Mouse (Mus musculus) midbrain, postnatal 0 days (tissue): ENCODE results near the gene Raver2. TPM values are rescaled to one million over a fixed set of nuclear protein-coding genes. Genes with fewer than 3 reads are reported as not detected.

ENCODE experiments used
- ATAC-seq: fragments of 200-750 bp; cut with Nextera tagmentation; 2 replicates; pipeline ENCODE4 v1.8.0; 2017; ENCODE audit warnings: moderate number of reproducible peaks, mild to moderate bottlenecking, moderate TSS enrichment, moderate library complexity; ENCODE audit not compliant: low FRiP score
- DNase-seq: peaks from one replicate; pipeline ENCODE4 v3.0.0-alpha.2; 2015; ENCODE audit warnings: low spot score
- H3K27ac ChIP-seq: fragments of 300-500 bp; sonication (generic); 2 replicates; pipeline ENCODE4 v1.5.1; 2014; ENCODE audit warnings: low read depth, mild to moderate bottlenecking, low read length, mixed read lengths
- H3K27me3 ChIP-seq: fragments of 300-500 bp; sonication (generic); 2 replicates; pipeline ENCODE4 v1.6.1; 2014; ENCODE audit warnings: low read length, control low read depth, mixed read lengths; ENCODE audit not compliant: insufficient read depth
- H3K36me3 ChIP-seq: fragments of 300-500 bp; sonication (generic); 2 replicates; pipeline ENCODE4 v1.6.1; 2014; ENCODE audit warnings: low read length, control low read depth, mixed read lengths; ENCODE audit not compliant: insufficient read depth
- H3K4me1 ChIP-seq: fragments of 300-500 bp; sonication (generic); 2 replicates; pipeline ENCODE4 v1.6.1; 2014; ENCODE audit warnings: mild to moderate bottlenecking, control low read depth, antibody characterized with exemption, low read length, mixed read lengths; ENCODE audit not compliant: insufficient read depth
- H3K4me2 ChIP-seq: fragments of 300-500 bp; sonication (generic); 2 replicates; pipeline ENCODE4 v1.6.1; 2014; ENCODE audit warnings: low read depth, mild to moderate bottlenecking, low read length, mixed read lengths; ENCODE audit not compliant: poor library complexity, severe bottlenecking
- H3K4me3 ChIP-seq: fragments of 300-500 bp; sonication (generic); 2 replicates; pipeline ENCODE4 v1.5.1; 2014; ENCODE audit warnings: low read depth, mild to moderate bottlenecking, low read length, moderate library complexity
- H3K9ac ChIP-seq: fragments of 300-500 bp; sonication (generic); replicated peaks from 2 replicates; pipeline ENCODE4 v1.6.1; 2014; ENCODE audit warnings: mild to moderate bottlenecking, low read length, moderate library complexity, mixed read lengths; ENCODE audit not compliant: poor library complexity, severe bottlenecking
- H3K9me3 ChIP-seq: fragments of 300-500 bp; sonication (generic); 2 replicates; pipeline ENCODE4 v1.6.1; 2016; ENCODE audit warnings: low read length, control low read depth
- CTCF ChIP-seq: IDR thresholded peaks from 2 replicates; pipeline ENCODE4 v1.5.1; 2016; ENCODE audit warnings: antibody characterized with exemption, mild to moderate bottlenecking
- WGBS: fragments of 180-500 bp; shearing (Covaris S2); extraction: QIAGEN DNeasy Blood & Tissue Kit; methylation state at CpG from one replicate; pipeline ENCODE4 v1.1.7; 2014; 5-methylcytosine and 5-hydroxymethylcytosine counted together
- polyA plus RNA-seq: library from polyadenylated mRNA; unstranded; fragments of >200 nt; fragmentation: Nextera tagmentation; extraction: Ambion mirVana; gene quantifications from 2 replicates; pipeline ENCODE4 v1.2.1, GENCODE M21; 2015
- total RNA-seq: library from RNA; depleted of rRNA; stranded (reverse); fragments of >200 nt; gene quantifications from 2 replicates; pipeline ENCODE4 v1.2.3, GENCODE M21; 2014

Gene Raver2
- total and polyA plus RNA-seq, 2 experiments from 2014 or later = 4.8 to 19.7 TPM

GRCm38 (mm10) chr4:101069154-101069971, 580 bp downstream of the Raver2 start:
- peak; percentile 66 for ATAC-seq
- Histone ChIP-seq H3K27ac (0 out of 2 replicates have a peak overlapping the region, but pooled peaks have one; percentile 47), H3K27me3 (no peaks in the 10 kb centered on the region), H3K4me2 (peak overlapping the region; percentile 97), H3K36me3 (no peaks in the 10 kb centered on the region), H3K4me1 (no peaks in the 10 kb centered on the region; the same call in 1 of the 2 replicates), H3K9me3 (no peaks in the 10 kb centered on the region), H3K9ac (peak overlapping the region; percentile 73), H3K4me3 (peak overlapping the region; percentile 82)
- TF ChIP-seq CTCF = no peak
- 1% methylated on average over 54 of the region's 55 CpGs for WGBS
- peak; percentile 36 for DNase-seq

DNA sequence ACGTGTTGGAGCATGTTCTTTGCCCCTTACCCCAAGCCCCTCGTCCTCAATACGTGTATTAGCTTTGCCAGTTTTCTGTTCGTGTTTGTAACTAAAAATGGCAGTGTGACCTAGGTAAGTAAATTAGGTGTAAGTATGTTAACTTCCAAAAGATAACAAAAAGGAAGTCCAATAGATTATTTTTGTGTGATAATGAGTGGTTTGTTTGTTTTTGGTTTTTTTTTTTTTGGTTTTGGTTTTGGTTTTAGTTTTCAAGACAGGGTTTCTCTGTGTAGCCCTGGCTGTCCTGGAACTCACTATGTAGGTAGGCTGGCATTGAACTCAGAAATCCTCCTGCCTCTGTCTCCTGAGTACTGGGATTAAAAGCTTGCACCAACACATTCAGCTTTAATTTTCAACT, 2.8 kb downstream of the Raver2 start:
- 88% methylated on average over 4 of the region's 4 CpGs for WGBS
- H3K27me3 ChIP-seq = no peaks in the 10 kb centered on the region
- no peak for TF ChIP-seq CTCF
- no peak overlapping the region for H3K4me2 ChIP-seq
- ATAC-seq (no peak), DNase-seq (no peak)
- no peak overlapping the region for H3K4me3 ChIP-seq
- no peak overlapping the region for H3K9ac ChIP-seq
- H3K27ac ChIP-seq = no peak overlapping the region
- H3K9me3 ChIP-seq = no peaks in the 10 kb centered on the region
- H3K4me1 ChIP-seq = no peaks in the 10 kb centered on the region; the same call in 1 of the 2 replicates
- no peaks in the 10 kb centered on the region for H3K36me3 ChIP-seq

DNA sequence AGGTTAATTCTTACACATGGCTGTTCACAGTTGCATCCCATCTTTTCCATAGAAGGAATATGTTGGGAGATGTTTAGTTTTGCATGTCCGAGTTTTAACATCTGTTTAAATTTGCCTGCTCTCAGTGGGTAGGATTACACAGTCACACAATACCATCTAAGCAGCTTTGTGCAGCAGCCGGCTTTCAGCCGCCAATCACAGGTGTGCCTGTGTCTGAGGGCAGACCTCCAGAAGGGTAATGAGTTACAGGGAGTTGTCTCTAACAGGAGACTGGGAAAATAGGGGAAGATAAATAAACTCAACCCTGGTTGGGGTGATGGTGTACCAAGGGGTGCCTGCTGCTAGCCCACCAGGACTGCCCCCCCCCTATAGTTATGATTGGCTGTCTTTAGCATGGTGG, 7.6 kb downstream of the Raver2 start:
- Histone ChIP-seq H3K9me3 (no peaks in the 10 kb centered on the region), H3K4me2 (no peak overlapping the region), H3K27ac (no peak overlapping the region), H3K27me3 (no peaks in the 10 kb centered on the region), H3K4me3 (no peak overlapping the region), H3K36me3 (no peaks in the 10 kb centered on the region), H3K4me1 (no peaks in the 10 kb centered on the region), H3K9ac (no peak overlapping the region)
- 23% methylated on average over 3 of the region's 3 CpGs for WGBS
- DNase-seq = no peak
- no peak for ATAC-seq
- no peak for TF ChIP-seq CTCF

GRCm38 (mm10) chr4:101080016-101080415, 11.2 kb downstream of the Raver2 start:
- Histone ChIP-seq H3K4me3 (no peak overlapping the region), H3K27ac (no peak overlapping the region), H3K27me3 (no peaks in the 10 kb centered on the region), H3K36me3 (no peaks in the 10 kb centered on the region), H3K9me3 (no peaks in the 10 kb centered on the region), H3K4me1 (no peaks in the 10 kb centered on the region), H3K9ac (no peak overlapping the region), H3K4me2 (no peak overlapping the region)
- WGBS = 80% methylated on average over 3 of the region's 3 CpGs
- TF ChIP-seq CTCF = no peak
- no peak for DNase-seq
- no peak for ATAC-seq

DNA sequence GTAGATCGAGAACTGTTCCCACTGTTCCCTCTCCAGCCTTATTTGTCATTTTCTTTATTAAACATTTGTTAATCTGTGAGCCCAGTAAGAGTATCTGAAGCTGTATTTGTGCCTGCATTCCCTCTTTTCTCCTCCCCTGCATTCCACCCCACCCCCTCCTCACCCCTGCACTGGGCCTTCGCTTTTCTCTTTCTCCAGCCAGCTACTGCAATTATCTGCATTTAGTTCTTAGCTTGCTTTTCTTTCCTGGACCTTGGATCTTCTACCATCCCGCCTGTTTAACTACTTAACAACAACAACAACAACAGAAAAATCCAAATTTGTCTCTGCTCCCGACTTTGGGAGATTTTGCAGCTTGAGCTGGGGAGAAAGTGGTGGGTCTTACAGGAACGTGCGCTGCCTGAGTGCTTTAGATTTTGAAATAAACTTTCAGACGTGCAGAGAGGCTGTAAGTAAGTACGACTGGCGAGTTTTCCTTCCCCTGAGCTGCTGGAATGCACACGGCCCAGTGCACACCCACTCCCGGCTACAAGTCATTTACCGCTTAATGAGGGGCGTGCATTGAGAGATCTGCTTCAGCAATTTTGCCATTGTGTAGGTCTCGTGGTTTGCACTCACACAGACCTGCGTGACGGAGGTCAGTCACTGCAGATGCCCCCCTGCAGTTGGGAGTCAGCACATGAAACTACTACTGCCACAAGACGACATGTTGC, 13.5 kb downstream of the Raver2 start:
- Histone ChIP-seq H3K27ac (no peak overlapping the region), H3K4me1 (no peaks in the 10 kb centered on the region), H3K9me3 (no peaks in the 10 kb centered on the region), H3K36me3 (no peaks in the 10 kb centered on the region), H3K4me3 (no peak overlapping the region), H3K27me3 (no peaks in the 10 kb centered on the region), H3K4me2 (no peak overlapping the region), H3K9ac (no peak overlapping the region)
- DNase-seq (peak; percentile 13), ATAC-seq (no peak)
- TF ChIP-seq CTCF = no peak
- 22% methylated on average over 17 of the region's 17 CpGs for WGBS

GRCm38 (mm10) chr4:101084863-101085262, 16.1 kb downstream of the Raver2 start:
- WGBS = 93% methylated on average over 4 of the region's 4 CpGs
- TF ChIP-seq CTCF = no peak
- Histone ChIP-seq H3K9ac (no peak overlapping the region), H3K9me3 (no peaks in the 10 kb centered on the region), H3K4me2 (no peak overlapping the region), H3K36me3 (no peaks in the 10 kb centered on the region), H3K4me3 (no peak overlapping the region), H3K4me1 (no peaks in the 10 kb centered on the region), H3K27me3 (no peaks in the 10 kb centered on the region), H3K27ac (no peak overlapping the region)
- ATAC-seq (no peak), DNase-seq (no peak)
